Mouse (Mus musculus): ENCODE results near the gene Ccdc73. TPM values are rescaled to one million over a fixed set of nuclear protein-coding genes. Genes with fewer than 3 reads are reported as not detected.

Gene Ccdc73
- total and polyA plus RNA-seq, 2 experiments from 2014 or later: 12.6 TPM; not detected in 1

GRCm38 (mm10) chr2:105026950-105027695 lies 159.5 kb downstream of the Ccdc73 start:
- no peaks in the 10 kb centered on the region for H3K9me3 ChIP-seq (replicated peaks; ENCODE audit: control insufficient read depth, low read length)
- H3K4me2 ChIP-seq (ENCODE audit: low read depth, low read length): no peak overlapping the region
- no peaks in the 10 kb centered on the region for H3K36me3 ChIP-seq (replicated peaks; ENCODE audit: control insufficient read depth, insufficient read depth, low read length)
- H3K27ac ChIP-seq (ENCODE audit: low read depth): no peak overlapping the region
- peaks cover 3% of the 10 kb centered on the region; the same call in 1 of the 2 replicates for H3K4me1 ChIP-seq (ENCODE audit: control insufficient read depth, insufficient read depth)
- H3K27me3 ChIP-seq (ENCODE audit: control insufficient read depth, insufficient read depth, low read length): no peaks in the 10 kb centered on the region
- ATAC-seq (ENCODE audit: insufficient read depth, low read depth) (no peak), DNase-seq (ENCODE audit: low spot score) (no peak)
- WGBS: 71% methylated on average over 22 of the region's 22 CpGs
- TF ChIP-seq EP300 (IDR thresholded peaks at IDR 0.05; ENCODE audit: low read depth) (no peak), CTCF (IDR thresholded peaks at IDR 0.05; ENCODE audit: low read depth) (no peak)
- no peak overlapping the region for H3K9ac ChIP-seq (replicated peaks; ENCODE audit: low read depth, low read length)
- no peak overlapping the region for H3K4me3 ChIP-seq (ENCODE audit: low read depth, low read length)

- DNase-seq (ENCODE audit: low spot score): no peak
- H3K9me3 ChIP-seq (replicated peaks; ENCODE audit: control insufficient read depth, low read length): no peaks in the 10 kb centered on the region
- no peak overlapping the region for H3K4me3 ChIP-seq (ENCODE audit: low read depth, low read length)
- H3K36me3 ChIP-seq (replicated peaks; ENCODE audit: control insufficient read depth, insufficient read depth, low read length): no peaks in the 10 kb centered on the region
- no peak overlapping the region for H3K27ac ChIP-seq (ENCODE audit: low read depth)
- H3K27me3 ChIP-seq (ENCODE audit: control insufficient read depth, insufficient read depth, low read length): no peaks in the 10 kb centered on the region
- no peak overlapping the region for H3K4me2 ChIP-seq (ENCODE audit: low read depth, low read length)
- WGBS: 37% methylated on average over 5 of the region's 5 CpGs
- no peak for TF ChIP-seq EP300 (IDR thresholded peaks at IDR 0.05; ENCODE audit: low read depth)
- TF ChIP-seq CTCF (IDR thresholded peaks at IDR 0.05; ENCODE audit: low read depth): no peak
- ATAC-seq (ENCODE audit: insufficient read depth, low read depth): no peak; the same call in 1 of the 2 replicates
- peaks cover 3% of the 10 kb centered on the region; the same call in 1 of the 2 replicates for H3K4me1 ChIP-seq (ENCODE audit: control insufficient read depth, insufficient read depth)
- no peak overlapping the region for H3K9ac ChIP-seq (replicated peaks; ENCODE audit: low read depth, low read length)
Observed at GRCm38 (mm10) chr2:105028806-105029205, 161.2 kb downstream of the Ccdc73 start.

- H3K9ac ChIP-seq (replicated peaks; ENCODE audit: low read depth, low read length): no peak overlapping the region
- H3K9me3 ChIP-seq (replicated peaks; ENCODE audit: control insufficient read depth, low read length): no peaks in the 10 kb centered on the region
- H3K36me3 ChIP-seq (replicated peaks; ENCODE audit: control insufficient read depth, insufficient read depth, low read length): no peaks in the 10 kb centered on the region
- H3K4me1 ChIP-seq (ENCODE audit: control insufficient read depth, insufficient read depth): peaks cover 3% of the 10 kb centered on the region; the same call in 1 of the 2 replicates
- H3K27ac ChIP-seq (ENCODE audit: low read depth): no peak overlapping the region
- no peak overlapping the region for H3K4me3 ChIP-seq (ENCODE audit: low read depth, low read length)
- WGBS: 82% methylated on average over 5 of the region's 5 CpGs
- ATAC-seq (ENCODE audit: insufficient read depth, low read depth): no peak
- no peak for DNase-seq (ENCODE audit: low spot score)
- TF ChIP-seq CTCF (IDR thresholded peaks at IDR 0.05; ENCODE audit: low read depth) (no peak), EP300 (IDR thresholded peaks at IDR 0.05; ENCODE audit: low read depth) (no peak)
- no peaks in the 10 kb centered on the region for H3K27me3 ChIP-seq (ENCODE audit: control insufficient read depth, insufficient read depth, low read length)
- no peak overlapping the region for H3K4me2 ChIP-seq (ENCODE audit: low read depth, low read length)
Observed at GRCm38 (mm10) chr2:105030505-105030904, 162.9 kb downstream of the Ccdc73 start.

DNA sequence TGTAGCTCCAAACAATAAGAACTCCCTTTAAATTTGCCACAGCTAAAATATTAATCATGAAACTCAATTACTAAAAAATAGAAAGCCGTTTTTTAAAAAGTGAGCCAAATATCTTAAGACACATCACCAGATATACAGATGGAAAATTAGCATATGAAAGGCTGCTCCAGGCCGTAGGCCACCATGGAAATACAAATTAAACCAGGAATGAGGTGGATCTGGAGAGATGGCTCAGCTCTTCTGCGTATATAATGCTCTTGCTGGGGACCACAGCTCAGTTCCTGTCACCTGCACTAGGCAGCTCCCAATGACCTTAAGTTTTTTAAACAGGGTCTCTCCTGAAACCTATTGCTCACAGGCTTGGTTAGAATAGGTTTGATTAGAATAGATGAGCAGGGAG lies 166.5 kb downstream of the Ccdc73 start:
- Histone ChIP-seq H3K4me2 (ENCODE audit: low read depth, low read length) (no peak overlapping the region), H3K27ac (ENCODE audit: low read depth) (no peak overlapping the region), H3K9ac (replicated peaks; ENCODE audit: low read depth, low read length) (no peak overlapping the region), H3K27me3 (ENCODE audit: control insufficient read depth, insufficient read depth, low read length) (no peaks in the 10 kb centered on the region), H3K4me3 (ENCODE audit: low read depth, low read length) (no peak overlapping the region), H3K36me3 (replicated peaks; ENCODE audit: control insufficient read depth, insufficient read depth, low read length) (no peaks in the 10 kb centered on the region), H3K4me1 (ENCODE audit: control insufficient read depth, insufficient read depth) (0 out of 2 replicates have a peak, but pooled peaks cover 6% of the 10 kb centered on the region), H3K9me3 (replicated peaks; ENCODE audit: control insufficient read depth, low read length) (no peaks in the 10 kb centered on the region)
- ATAC-seq (ENCODE audit: insufficient read depth, low read depth) (no peak), DNase-seq (ENCODE audit: low spot score) (no peak)
- 83% methylated on average over 3 of the region's 3 CpGs for WGBS
- no peak for TF ChIP-seq CTCF (IDR thresholded peaks at IDR 0.05; ENCODE audit: low read depth)
- no peak for TF ChIP-seq EP300 (IDR thresholded peaks at IDR 0.05; ENCODE audit: low read depth)

DNA sequence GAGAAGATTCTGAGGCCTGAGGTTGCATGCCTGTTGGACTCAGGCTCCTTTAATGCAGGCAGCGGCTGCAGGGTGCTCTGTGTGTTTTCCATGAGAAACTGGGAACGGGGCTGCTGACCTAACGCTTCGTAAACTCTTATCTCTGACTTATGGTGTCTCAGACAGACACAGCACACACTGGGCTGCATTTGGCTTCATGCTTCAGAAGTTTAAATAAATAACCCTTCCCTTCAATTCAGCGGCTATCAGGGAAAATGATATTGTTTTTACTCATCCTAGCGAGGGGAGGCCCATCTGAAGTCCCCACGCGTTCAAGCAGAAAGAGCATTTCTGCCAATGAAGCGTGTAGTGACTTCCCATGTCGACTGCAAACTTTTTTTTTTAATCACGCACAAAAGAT lies 168.4 kb downstream of the Ccdc73 start:
- Histone ChIP-seq H3K9me3 (replicated peaks; ENCODE audit: control insufficient read depth, low read length) (no peaks in the 10 kb centered on the region), H3K36me3 (replicated peaks; ENCODE audit: control insufficient read depth, insufficient read depth, low read length) (no peaks in the 10 kb centered on the region), H3K9ac (replicated peaks; ENCODE audit: low read depth, low read length) (no peak overlapping the region), H3K27ac (ENCODE audit: low read depth) (no peak overlapping the region), H3K4me2 (ENCODE audit: low read depth, low read length) (no peak overlapping the region), H3K4me3 (ENCODE audit: low read depth, low read length) (no peak overlapping the region), H3K4me1 (ENCODE audit: control insufficient read depth, insufficient read depth) (0 out of 2 replicates have a peak, but pooled peaks cover 6% of the 10 kb centered on the region), H3K27me3 (ENCODE audit: control insufficient read depth, insufficient read depth, low read length) (no peaks in the 10 kb centered on the region)
- no peak for DNase-seq (ENCODE audit: low spot score)
- WGBS: 53% methylated on average over 11 of the region's 11 CpGs
- no peak for ATAC-seq (ENCODE audit: insufficient read depth, low read depth)
- no peak for TF ChIP-seq EP300 (IDR thresholded peaks at IDR 0.05; ENCODE audit: low read depth)
- no peak for TF ChIP-seq CTCF (IDR thresholded peaks at IDR 0.05; ENCODE audit: low read depth)

Data from heart, postnatal 0 days (tissue).